Mouse (Mus musculus): ENCODE data around the gene Kazn.

Kazn gene

GRCm38 (mm10) chr4:142057529-142058216 is 181.5 kb downstream of the Kazn start:
- peak; percentile 58 to 69 for DNase-seq (ENCODE audit: low spot score in 2 of 2)

DNA sequence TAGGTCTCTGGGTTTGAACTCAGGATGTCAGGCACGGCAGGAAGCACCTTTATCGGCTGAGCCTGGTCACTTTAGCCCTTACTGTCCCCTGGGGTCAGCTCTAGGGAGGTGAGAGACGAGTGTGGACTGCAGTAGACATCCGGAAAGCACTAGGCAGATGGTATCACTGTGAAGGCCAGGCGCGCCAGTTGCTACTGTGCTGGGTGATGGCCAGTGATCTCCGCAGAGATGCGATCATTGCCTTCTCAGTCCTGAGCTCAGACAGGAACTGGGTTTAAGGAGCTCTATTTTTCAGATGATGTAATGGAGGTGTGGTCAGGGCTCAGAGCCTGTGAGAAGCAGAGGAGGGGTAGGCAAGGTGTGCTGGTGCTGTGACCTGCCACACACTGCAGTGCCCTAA is 183.6 kb downstream of the Kazn start:
- DNase-seq (ENCODE audit: low spot score in 2 of 2) = no peak

- DNase-seq (ENCODE audit: low spot score in 2 of 2) = no peak
Measured at GRCm38 (mm10) chr4:142054580-142054979, 184.6 kb downstream of the Kazn start.

DNA sequence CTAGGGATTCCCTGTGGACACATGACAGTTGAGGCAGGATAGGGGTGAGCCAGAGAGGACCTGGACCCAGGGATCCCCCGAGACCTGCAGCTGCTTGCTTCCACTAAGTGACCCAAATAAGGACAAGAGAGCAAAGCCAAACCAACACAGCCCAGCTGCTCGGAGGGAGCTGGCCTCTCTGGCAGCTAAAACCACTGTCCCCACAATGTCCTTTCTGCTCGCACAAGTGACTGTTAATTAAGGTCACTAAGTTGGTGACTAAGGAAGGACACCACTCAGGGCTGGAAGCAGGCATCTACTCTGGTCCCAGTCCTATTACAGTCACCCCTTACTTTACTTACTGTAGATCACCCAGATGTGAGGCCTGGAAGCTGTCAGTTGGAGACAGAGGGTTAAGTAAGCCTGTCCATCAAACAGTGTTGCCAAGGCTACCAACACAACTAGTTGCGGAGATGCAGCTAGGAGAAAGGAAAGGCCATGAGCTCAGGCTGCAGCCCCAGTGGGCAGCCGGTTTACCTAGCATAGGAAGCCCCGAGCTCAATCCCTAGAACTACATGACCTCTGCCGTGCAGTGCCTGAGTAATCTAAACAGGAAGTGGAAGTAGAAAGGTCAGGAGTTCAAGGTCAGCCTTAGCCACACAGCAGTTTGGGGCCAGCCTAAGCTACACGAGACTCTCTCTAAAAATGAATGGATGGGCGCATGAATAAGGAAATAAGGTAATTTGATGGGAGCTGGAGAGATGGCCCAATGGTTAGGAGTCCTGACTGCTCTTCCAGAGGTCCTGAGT is 185.3 kb downstream of the Kazn start:
- DNase-seq (ENCODE audit: low spot score in 2 of 2) = no peak

GRCm38 (mm10) chr4:142053261-142053660 is 185.9 kb downstream of the Kazn start:
- DNase-seq (ENCODE audit: low spot score in 2 of 2) = no peak

DNA sequence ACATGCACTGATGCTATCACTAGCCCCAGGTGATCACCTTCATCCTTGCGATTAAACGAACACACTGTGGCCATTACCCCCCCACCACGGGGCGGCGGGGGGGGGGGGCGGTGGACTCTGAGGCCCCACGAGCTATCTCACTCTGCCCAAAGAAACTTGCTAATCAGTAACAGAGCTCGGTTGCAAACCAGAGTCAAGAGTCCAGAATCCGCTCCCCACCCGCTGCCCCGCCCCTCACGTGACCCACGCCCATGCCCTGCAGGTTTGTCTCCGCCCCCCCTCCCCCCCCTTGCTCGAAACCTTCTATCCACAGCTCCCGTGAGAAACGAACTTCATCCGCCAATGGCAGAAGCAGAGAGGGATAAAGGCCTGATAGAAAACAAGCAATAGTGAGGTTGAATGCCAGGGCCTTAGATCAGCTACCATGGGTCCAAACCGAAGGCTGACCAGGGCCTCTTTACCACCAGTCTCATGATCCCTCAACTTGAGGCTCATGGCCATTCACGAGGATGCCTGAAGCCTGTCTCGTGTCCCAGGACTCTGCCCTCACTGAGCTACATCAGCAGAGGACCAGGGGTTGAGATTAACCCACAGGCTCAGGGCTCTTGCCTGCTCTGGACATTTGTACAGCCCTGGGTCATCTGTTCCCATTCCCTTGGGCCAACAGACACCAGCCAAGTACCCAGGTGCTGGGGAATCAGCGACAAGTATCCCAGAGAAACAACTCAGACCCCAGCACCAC is 186.6 kb downstream of the Kazn start:
- no peak for DNase-seq (ENCODE audit: low spot score in 2 of 2)

All from right cerebral cortex, postnatal 10 days (tissue).